Mouse (Mus musculus) midbrain, embryonic 14.5 days (tissue): ENCODE measurements at regions not wholly inside any gene's neighbourhood (a gene's known extent, or its start where the extent isn't known, plus 50 kb on each side); places are given as distances from the start of the nearest gene placed in this dataset.
"Not testable (repeated sequence)": the region's sequence is repeated elsewhere in the genome, so short reads cannot be mapped to it uniquely, and the experiment has no call there.

Experiments used
- ATAC-seq: fragments of 200-750 bp; cut with Nextera tagmentation; 2 replicates; pipeline ENCODE4 v1.8.0; 2017; ENCODE audit warnings: moderate number of reproducible peaks, moderate library complexity; ENCODE audit not compliant: low FRiP score, low TSS enrichment
- DNase-seq: peaks from one replicate; pipeline ENCODE4 v3.0.0-alpha.2; 2015
- H3K27ac ChIP-seq: fragments of 300-500 bp; sonication (generic); replicated peaks from 2 replicates; pipeline ENCODE4 v1.5.1; 2014; ENCODE audit warnings: mild to moderate bottlenecking, low read depth, low read length, moderate library complexity
- H3K27me3 ChIP-seq: fragments of 300-500 bp; sonication (generic); 2 replicates; pipeline ENCODE4 v1.6.1; 2014; ENCODE audit warnings: low read length, control low read depth, mixed read lengths; ENCODE audit not compliant: control insufficient read depth, insufficient read depth
- H3K36me3 ChIP-seq: fragments of 300-500 bp; sonication (generic); 2 replicates; pipeline ENCODE4 v1.6.1; 2014; ENCODE audit warnings: low read length, control low read depth; ENCODE audit not compliant: control insufficient read depth, insufficient read depth
- H3K4me1 ChIP-seq: fragments of 300-500 bp; sonication (generic); 2 replicates; pipeline ENCODE4 v1.6.1; 2014; ENCODE audit warnings: mild to moderate bottlenecking, antibody characterized with exemption, low read length, control low read depth; ENCODE audit not compliant: control insufficient read depth, insufficient read depth
- H3K4me2 ChIP-seq: fragments of 300-500 bp; sonication (generic); 2 replicates; pipeline ENCODE4 v1.6.1; 2014; ENCODE audit warnings: mild to moderate bottlenecking, low read length, moderate library complexity
- H3K4me3 ChIP-seq: fragments of 300-500 bp; sonication (generic); replicated peaks from 2 replicates; pipeline ENCODE4 v1.5.1; 2014; ENCODE audit warnings: low read depth, low read length
- H3K9ac ChIP-seq: fragments of 300-500 bp; sonication (generic); replicated peaks from 2 replicates; pipeline ENCODE4 v1.6.1; 2014; ENCODE audit warnings: mild to moderate bottlenecking, low read length, moderate library complexity
- H3K9me3 ChIP-seq: fragments of 300-500 bp; sonication (generic); 2 replicates; pipeline ENCODE4 v1.6.1; 2016; ENCODE audit warnings: low read length, control low read depth, mixed read lengths; ENCODE audit not compliant: control insufficient read depth
- WGBS: fragments of 180-500 bp; shearing (Covaris S2); extraction: QIAGEN DNeasy Blood & Tissue Kit; methylation state at CpG from one replicate; pipeline ENCODE4 v1.1.7; 2014; 5-methylcytosine and 5-hydroxymethylcytosine counted together

- H3K36me3 ChIP-seq, H3K4me1 ChIP-seq, DNase-seq, H3K4me3 ChIP-seq, H3K9me3 ChIP-seq, H3K9ac ChIP-seq, H3K27me3 ChIP-seq, H3K27ac ChIP-seq, H3K4me2 ChIP-seq, ATAC-seq: not testable (repeated sequence)
- WGBS: 94% methylated on average over 8 of the region's 8 CpGs
Observed at GRCm38 (mm10) chr4:53243473-53243872, 83.8 kb upstream of the Abca1 start.

- 71% methylated on average over 5 of the region's 5 CpGs for WGBS
- no peak overlapping the region for H3K4me2 ChIP-seq
- DNase-seq: no peak
- no peak overlapping the region for H3K9ac ChIP-seq
- H3K27ac ChIP-seq: no peak overlapping the region
- no peak overlapping the region for H3K4me3 ChIP-seq
- H3K9me3 ChIP-seq: no peaks in the 10 kb centered on the region
- H3K4me1 ChIP-seq: no peaks in the 10 kb centered on the region
- H3K36me3 ChIP-seq: no peaks in the 10 kb centered on the region
- no peak for ATAC-seq
- no peaks in the 10 kb centered on the region for H3K27me3 ChIP-seq
Observed at GRCm38 (mm10) chr4:53239856-53240255, 80.2 kb upstream of the Abca1 start.

GRCm38 (mm10) chr4:53238314-53239259, 78.9 kb upstream of the Abca1 start:
- ATAC-seq: 0 out of 2 replicates have a peak, but pooled peaks have one; percentile 20

GRCm38 (mm10) chr4:53235870-53236269, 76.2 kb upstream of the Abca1 start:
- ATAC-seq (no peak), DNase-seq (no peak)
- Histone ChIP-seq H3K4me3 (no peak overlapping the region), H3K9ac (no peak overlapping the region), H3K36me3 (no peaks in the 10 kb centered on the region), H3K27ac (no peak overlapping the region), H3K4me2 (no peak overlapping the region), H3K9me3 (no peaks in the 10 kb centered on the region), H3K4me1 (no peaks in the 10 kb centered on the region), H3K27me3 (no peaks in the 10 kb centered on the region)
- WGBS: 50% methylated on average over 2 of the region's 2 CpGs

More at GRCm38 (mm10) chr4:53238314-53239259, 78.9 kb upstream of the Abca1 start:
- no peak overlapping the region for H3K4me2 ChIP-seq
- H3K27ac ChIP-seq: no peak overlapping the region
- H3K9ac ChIP-seq: no peak overlapping the region
- WGBS: 80% methylated on average over 14 of the region's 14 CpGs
- no peak overlapping the region for H3K4me3 ChIP-seq
- no peaks in the 10 kb centered on the region for H3K27me3 ChIP-seq
- DNase-seq: no peak
- no peaks in the 10 kb centered on the region for H3K36me3 ChIP-seq
- no peaks in the 10 kb centered on the region for H3K9me3 ChIP-seq
- no peaks in the 10 kb centered on the region for H3K4me1 ChIP-seq

- Histone ChIP-seq H3K4me1 (no peaks in the 10 kb centered on the region), H3K36me3 (no peaks in the 10 kb centered on the region), H3K4me2 (no peak overlapping the region), H3K9ac (no peak overlapping the region), H3K27me3 (no peaks in the 10 kb centered on the region), H3K4me3 (no peak overlapping the region), H3K27ac (no peak overlapping the region), H3K9me3 (no peaks in the 10 kb centered on the region)
- DNase-seq (no peak), ATAC-seq (no peak)
- WGBS: 60% methylated on average over 3 of the region's 3 CpGs
Observed at GRCm38 (mm10) chr4:53232436-53232835, 72.7 kb upstream of the Abca1 start.

- H3K9me3 ChIP-seq: no peaks in the 10 kb centered on the region
- no peaks in the 10 kb centered on the region for H3K27me3 ChIP-seq
- H3K4me2 ChIP-seq: no peak overlapping the region
- WGBS: 52% methylated on average over 4 of the region's 4 CpGs
- H3K27ac ChIP-seq: no peak overlapping the region
- ATAC-seq (no peak), DNase-seq (no peak)
- no peak overlapping the region for H3K9ac ChIP-seq
- H3K36me3 ChIP-seq: no peaks in the 10 kb centered on the region
- H3K4me3 ChIP-seq: no peak overlapping the region
- H3K4me1 ChIP-seq: no peaks in the 10 kb centered on the region
Observed at GRCm38 (mm10) chr4:53231867-53232266, 72.2 kb upstream of the Abca1 start.

GRCm38 (mm10) chr4:53231046-53231445, 71.4 kb upstream of the Abca1 start:
- 90% methylated on average over 2 of the region's 2 CpGs for WGBS
- no peaks in the 10 kb centered on the region for H3K27me3 ChIP-seq
- H3K27ac ChIP-seq: no peak overlapping the region
- H3K4me1 ChIP-seq: no peaks in the 10 kb centered on the region
- H3K4me2 ChIP-seq: no peak overlapping the region
- no peaks in the 10 kb centered on the region for H3K9me3 ChIP-seq
- no peaks in the 10 kb centered on the region for H3K36me3 ChIP-seq
- no peak overlapping the region for H3K4me3 ChIP-seq
- ATAC-seq (no peak), DNase-seq (no peak)
- H3K9ac ChIP-seq: no peak overlapping the region

- DNase-seq: no peak
- no peak for ATAC-seq
- Histone ChIP-seq H3K4me3 (no peak overlapping the region), H3K9ac (no peak overlapping the region), H3K9me3 (no peaks in the 10 kb centered on the region), H3K4me1 (no peaks in the 10 kb centered on the region), H3K36me3 (no peaks in the 10 kb centered on the region), H3K27ac (no peak overlapping the region), H3K27me3 (no peaks in the 10 kb centered on the region), H3K4me2 (no peak overlapping the region)
- 67% methylated on average over 4 of the region's 4 CpGs for WGBS
Observed at GRCm38 (mm10) chr4:53228444-53228843, 68.7 kb upstream of the Abca1 start.

- 15% methylated on average over 8 of the region's 8 CpGs for WGBS
Observed at GRCm38 (mm10) chr4:53227771-53228170, 68.1 kb upstream of the Abca1 start.

More at GRCm38 (mm10) chr4:53227771-53228170, 68.1 kb upstream of the Abca1 start:
- no peaks in the 10 kb centered on the region for H3K27me3 ChIP-seq
- DNase-seq (no peak), ATAC-seq (no peak)
- H3K9ac ChIP-seq: no peak overlapping the region
- H3K4me1 ChIP-seq: no peaks in the 10 kb centered on the region
- no peak overlapping the region for H3K4me3 ChIP-seq
- no peaks in the 10 kb centered on the region for H3K36me3 ChIP-seq
- no peak overlapping the region for H3K4me2 ChIP-seq
- H3K27ac ChIP-seq: no peak overlapping the region
- no peaks in the 10 kb centered on the region for H3K9me3 ChIP-seq
